Mouse (Mus musculus) layer of hippocampus, adult 2 months (tissue): ENCODE data around the gene Cmtm8. TPM values are rescaled to one million over a fixed set of nuclear protein-coding genes. Genes with fewer than 3 reads are reported as not detected.
A peak's percentile ranks its signal among the peaks of the same experiment; 100 is the strongest.

Experiments used
- DNase-seq, 2 experiments: peaks; one replicate each; pipeline ENCODE4 v3.0.0; 2022; ENCODE audit warnings: low spot score in 2 of 2
- H3K27ac ChIP-seq: fragments of 200-600 bp; 2 replicates; pipeline ENCODE4 v1.8.1; 2022
- H3K4me3 ChIP-seq: fragments of 200-600 bp; 2 replicates; pipeline ENCODE4 v1.8.1; 2022; ENCODE audit warnings: mild to moderate bottlenecking
- CTCF ChIP-seq: fragments of 200-600 bp; conservative IDR thresholded peaks from 2 replicates; pipeline ENCODE4 v1.8.1; 2022; ENCODE audit warnings: antibody characterized with exemption, mild to moderate bottlenecking, moderate library complexity
- total RNA-seq, 2 experiments: library from RNA; stranded (reverse); gene quantifications; 2 replicates each; pipeline ENCODE4 v1.2.3; 2021

The Cmtm8 gene
- total RNA-seq, 2 experiments from 2014 or later, result 2.3 to 3.1 TPM

DNA sequence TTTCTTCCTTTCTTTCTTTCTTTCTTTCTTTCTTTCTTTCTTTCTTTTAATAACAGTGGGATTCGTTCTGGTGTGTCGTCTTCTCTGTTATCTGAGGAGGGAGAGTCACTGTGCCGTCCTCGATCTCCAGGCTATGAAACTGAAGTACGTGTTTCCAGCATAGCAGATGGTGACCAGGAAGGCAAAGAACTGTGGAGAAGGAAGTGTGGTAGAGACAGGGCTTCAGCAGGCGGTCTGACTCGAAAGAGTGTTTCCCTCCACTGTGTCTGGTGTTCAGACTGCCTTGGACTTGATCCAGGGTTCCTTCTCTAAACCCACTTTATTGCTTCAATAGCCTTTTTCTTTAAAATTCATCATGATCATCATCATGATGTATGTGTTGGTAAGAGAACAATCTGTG, 54.4 kb downstream of the Cmtm8 start:
- DNase-seq, result peak in 1 of 2 experiments; percentile 9
- Histone ChIP-seq H3K4me3 (no peak overlapping the region), H3K27ac (no peak overlapping the region; the same call in 1 of the 2 replicates)
- no peak for TF ChIP-seq CTCF

DNA sequence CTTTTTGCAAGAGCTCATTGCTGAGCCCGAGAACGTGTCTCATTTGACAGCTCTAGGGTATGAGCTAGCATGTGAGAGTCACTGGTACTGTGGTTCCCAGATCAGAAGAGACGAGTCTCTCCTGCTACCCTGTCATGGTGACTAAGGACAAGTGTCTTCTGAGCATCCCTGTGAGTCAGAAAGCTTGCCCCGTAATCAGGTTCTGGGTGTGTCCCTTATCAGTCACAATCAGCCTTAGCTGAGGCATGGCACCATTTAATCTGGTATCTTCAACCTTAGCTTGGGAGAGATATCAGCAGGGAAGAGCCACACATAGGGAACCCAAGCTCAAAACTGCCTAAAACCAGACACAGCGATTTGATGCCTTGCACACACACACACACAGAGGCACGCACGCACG, 55.3 kb downstream of the Cmtm8 start:
- Histone ChIP-seq H3K27ac (peak overlapping the region; percentile 46; the same call in 1 of the 2 replicates), H3K4me3 (no peak overlapping the region)
- no peak for DNase-seq
- no peak for TF ChIP-seq CTCF

DNA sequence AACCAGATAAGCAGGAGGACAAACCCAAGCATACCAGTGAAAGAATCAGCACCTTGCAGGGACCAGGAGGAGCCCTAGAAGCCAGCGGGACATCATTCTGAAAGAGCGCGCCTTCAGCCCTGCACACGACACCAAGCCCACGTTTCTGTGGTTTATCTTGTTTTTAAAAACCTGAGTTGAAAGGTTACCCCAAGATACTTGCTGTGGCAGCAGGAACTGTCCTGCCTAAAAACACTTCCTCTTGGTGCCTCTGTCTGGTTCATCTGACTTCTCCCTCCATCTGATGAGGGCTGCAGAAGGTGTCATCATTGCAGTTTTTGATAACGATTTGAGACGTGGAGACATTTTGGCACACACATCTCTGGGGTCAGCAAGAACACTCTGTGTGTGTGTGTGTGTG, 56.2 kb downstream of the Cmtm8 start:
- Histone ChIP-seq H3K27ac (0 out of 2 replicates have a peak overlapping the region, but pooled peaks have one; percentile 43), H3K4me3 (no peak overlapping the region)
- no peak for DNase-seq
- no peak for TF ChIP-seq CTCF

DNA sequence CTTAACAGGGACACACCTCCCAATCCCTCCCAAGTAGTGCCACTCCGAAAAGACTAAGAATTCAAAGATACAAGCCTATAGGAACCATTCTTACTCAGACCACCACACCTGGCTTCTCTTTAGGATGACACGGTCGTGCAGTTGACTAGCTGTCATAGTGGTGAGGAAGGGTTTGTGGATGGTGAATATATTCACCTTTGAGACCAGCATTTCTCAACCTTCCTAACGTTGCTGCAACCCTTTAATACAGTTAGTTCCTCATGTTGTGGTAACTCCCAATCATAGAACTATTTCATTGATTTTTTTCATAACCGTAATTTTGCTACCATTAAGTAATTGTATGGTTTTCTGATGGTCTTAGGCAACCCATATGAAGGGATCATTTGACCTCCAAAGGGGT, 56.8 kb downstream of the Cmtm8 start:
- Histone ChIP-seq H3K4me3 (no peak overlapping the region), H3K27ac (0 out of 2 replicates have a peak overlapping the region, but pooled peaks have one; percentile 43)
- no peak for DNase-seq
- no peak for TF ChIP-seq CTCF

DNA sequence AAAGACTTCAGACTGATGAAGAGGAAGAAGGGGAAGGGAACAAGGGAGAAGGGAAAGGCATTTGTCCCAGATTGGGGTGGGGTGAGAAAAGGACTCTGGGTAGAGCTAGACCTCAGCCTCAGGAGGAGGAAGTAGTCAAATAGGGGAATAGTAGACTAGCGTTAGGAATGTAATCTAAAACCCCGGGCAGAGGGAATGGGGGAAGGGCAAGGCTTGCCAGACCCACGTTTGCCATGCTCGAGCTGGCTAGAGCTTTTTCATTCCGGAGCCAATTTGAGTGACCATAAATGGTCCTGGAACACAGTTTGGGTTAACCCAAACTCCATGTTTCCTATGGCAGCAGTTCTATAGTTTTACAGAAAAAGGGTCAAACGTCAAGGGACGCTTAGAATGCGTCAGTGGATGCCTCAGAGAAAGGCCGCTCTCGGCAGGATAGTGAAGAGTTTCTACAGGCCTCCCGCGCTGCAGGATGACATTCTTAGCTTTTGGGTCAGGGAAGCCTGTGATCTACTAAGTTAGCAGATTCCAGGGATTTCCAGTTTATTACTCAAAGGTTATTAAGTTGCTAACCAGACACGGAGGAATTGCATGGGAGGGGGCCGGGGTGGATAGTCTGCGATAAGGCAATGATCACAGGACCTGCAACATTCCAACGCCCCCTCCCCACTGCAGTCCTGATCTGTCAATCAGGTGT, 58.4 kb downstream of the Cmtm8 start:
- no peak for DNase-seq
- no peak for TF ChIP-seq CTCF
- Histone ChIP-seq H3K27ac (no peak overlapping the region), H3K4me3 (no peak overlapping the region)

DNA sequence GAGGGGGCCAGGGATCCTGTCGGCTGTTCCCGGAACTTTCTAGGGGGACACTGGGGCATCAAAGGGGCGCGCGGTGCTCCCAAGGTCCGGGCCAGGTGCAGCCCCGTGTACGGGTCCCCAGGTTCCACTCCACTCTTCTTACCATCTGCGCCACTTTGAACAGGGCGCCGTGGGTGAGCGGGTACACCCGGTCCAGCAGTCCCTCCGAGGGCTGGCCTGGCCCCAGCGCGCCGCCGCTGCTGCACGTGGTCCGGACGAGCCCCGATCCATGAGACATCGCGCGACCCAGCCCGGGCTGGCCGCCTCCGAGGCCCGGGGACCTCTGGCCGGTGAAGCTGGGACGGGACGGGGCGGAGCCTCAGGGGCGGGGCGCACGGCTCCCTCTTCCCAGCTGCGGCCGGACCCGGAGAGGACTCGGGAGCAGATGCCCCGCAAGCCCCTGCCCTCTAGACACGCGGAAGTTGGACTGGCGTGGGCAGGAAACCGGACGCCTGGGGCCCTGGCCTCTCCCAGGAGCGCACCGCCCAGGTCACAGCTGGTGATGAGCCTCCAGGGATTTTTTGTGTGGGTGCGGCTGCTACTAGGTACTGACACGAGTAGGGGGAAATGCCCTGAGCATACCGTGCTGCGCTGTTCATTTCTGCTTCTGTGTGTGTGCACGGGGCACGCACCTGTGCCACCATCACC, 62.3 kb downstream of the Cmtm8 start, which contains the start of gene Cmtm7:
TSS of gene Cmtm7 (minus strand) at position 331 of the 687 bp plus-strand sequence.
- TF ChIP-seq CTCF, result no peak; the same call in 1 of the 2 replicates
- Histone ChIP-seq H3K27ac (peak within 1 kb of the TSS; percentile 57; the same call in 1 of the 2 replicates), H3K4me3 (peak within 1 kb of the TSS; percentile 57)
- DNase-seq, result no peak

DNA sequence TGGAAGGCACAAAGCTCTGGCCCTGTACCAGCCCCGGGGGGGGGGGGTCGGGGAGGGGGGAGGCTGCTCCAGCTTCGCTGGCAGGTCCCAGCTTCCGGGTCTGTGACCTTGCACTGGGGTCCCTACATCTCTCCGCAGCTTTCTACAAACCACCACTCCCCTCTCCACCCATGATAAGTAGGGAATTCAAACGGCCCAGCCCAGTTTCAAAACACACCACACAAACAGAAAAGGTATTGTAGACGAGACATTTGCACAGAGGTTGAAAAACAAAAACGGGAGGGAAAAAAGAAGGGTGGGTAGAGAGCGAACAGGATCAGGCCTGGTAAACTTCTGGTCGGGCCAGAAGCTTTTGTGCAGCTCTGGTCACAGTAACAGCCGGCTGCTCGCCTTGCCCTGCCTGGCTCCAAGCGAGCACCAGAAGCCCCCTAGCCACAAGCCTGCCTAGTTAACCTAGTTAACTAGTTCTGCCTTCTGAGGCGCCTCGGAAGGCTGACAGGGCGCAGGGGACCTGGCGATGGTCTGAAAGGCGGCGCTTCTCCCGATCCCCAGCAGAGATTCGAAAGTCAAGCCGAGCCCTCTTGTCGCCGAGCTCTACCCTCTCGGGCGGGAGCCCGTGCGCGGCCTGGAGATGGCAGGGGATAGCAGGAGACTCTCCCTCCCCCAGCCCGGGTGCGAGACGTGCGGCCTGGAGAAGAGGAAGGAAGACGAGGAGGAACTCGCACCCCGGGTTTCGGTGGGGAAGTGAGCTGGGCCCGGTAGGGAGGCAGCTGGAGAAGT, 63.0 kb downstream of the Cmtm8 start:
- H3K4me3 ChIP-seq, result peak overlapping the region; percentile 57
- DNase-seq, result no peak
- H3K27ac ChIP-seq, result peak overlapping the region; percentile 57; the same call in 1 of the 2 replicates
- TF ChIP-seq CTCF, result no peak

DNA sequence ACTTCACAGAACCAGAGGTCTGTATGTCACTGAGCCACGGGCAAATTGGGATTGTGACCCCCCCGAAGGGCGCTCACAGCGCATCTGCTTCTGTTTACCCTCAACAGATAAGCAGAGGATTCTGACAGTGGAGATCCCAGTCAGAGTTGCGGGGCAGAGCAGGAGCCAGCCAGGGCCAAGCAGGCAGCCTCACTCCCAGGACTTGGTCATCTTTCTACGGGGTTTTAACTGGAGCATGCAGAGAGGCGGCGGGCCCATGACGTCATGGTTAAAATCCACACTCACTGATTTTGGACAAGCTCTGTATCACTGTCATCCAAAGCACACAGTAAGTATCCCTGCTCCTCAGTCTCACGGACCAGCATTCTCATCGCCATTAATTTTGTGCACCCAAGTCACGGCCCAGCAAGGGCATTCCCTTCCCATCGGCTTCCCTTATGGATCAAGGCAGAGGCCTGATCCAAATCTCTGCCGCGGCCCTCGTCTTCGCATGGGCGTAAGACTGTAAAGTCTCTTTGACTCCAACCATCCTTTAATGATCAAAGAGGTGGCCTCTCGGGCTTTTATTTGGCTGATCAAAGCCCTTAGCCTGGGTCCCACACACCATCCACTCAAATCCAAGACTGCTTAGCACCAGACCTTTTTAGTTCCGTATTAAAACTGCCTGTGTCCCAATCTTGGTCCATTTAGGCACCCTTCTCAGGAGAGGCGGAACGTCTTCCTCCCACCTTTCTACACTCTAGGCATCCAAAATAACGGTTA, 63.8 kb downstream of the Cmtm8 start:
- no peak for TF ChIP-seq CTCF
- no peak for DNase-seq
- peak overlapping the region; percentile 57; the same call in 1 of the 2 replicates for H3K27ac ChIP-seq
- no peak overlapping the region; the same call in 1 of the 2 replicates for H3K4me3 ChIP-seq

DNA sequence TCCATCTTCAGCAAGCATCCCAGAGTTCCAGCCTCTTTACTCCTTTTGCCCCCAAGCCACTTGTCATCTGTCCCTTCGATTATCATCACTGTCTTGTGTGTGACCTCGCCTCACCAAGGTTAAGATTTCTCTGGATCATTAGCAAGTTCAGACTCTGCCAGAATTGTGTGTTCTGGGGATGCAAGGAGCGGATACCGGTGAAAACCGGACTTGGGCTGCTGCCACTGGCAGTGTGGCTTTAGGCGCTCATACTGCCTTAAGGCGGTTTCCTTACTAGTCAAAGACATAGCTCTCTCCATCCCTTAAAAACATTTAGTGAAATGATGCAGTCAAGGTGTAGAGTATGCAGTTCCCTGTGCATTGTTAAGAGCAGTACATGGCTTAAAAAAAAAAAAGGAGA, 65.1 kb downstream of the Cmtm8 start:
- DNase-seq, result no peak
- Histone ChIP-seq H3K4me3 (no peak overlapping the region), H3K27ac (no peak overlapping the region)
- no peak for TF ChIP-seq CTCF

DNA sequence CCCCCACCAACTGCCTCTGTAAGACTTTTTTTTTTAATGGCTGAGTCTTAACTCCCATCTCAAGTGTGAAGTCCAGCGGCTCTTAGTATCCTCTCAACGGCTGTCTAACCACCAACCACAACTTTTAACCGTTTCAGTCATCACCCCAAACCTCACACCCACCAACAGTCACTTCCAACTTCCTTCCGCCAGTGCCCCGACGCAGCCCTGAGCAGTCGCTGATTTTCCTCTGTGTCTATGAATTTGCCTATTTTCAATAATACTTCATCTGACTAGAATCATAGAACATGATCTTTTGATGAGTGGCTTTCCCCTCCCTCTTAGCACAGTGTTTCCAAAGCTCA, 65.9 kb downstream of the Cmtm8 start:
- no peak for TF ChIP-seq CTCF

DNA sequence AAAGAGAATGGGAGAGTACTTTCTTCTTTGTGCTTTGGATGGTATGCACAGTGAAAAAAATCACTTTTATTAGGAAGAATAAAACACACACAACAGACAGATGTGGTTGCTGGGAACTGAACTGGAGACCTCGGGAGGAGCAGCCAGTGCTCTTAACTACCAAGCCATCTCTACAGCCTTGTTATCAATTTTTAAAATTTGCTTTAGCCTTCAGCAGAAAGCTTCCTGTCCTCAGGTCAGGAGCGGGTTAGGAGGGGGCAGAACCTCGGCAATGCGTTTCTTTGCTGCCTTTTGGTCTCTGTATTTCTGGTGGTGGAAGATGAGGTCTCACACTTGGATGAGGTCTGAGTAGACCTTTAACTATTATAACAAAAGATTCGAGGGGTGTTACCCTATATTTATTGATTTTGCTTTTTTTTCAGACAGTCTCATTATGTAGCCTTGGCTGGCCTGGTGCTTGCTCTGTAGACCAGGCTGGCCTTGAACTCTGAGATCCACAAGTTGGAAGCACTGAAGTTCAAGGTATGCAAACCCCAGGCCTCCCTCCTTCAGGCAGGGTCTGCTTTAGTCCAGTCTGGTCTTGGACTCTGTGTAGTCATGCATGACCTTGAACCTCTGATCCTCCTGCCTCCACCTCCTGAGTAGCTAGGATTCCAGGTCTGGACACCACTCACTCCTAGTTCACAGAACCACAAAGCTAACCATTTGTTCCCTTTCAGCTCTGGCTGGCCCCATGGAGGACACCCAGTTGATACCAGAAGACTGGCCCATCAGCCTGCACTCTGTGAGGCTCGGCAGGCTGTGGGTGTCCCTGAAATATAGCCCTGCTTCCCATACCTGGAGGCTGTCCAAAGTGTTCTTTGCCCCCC, 66.5 kb downstream of the Cmtm8 start:
- H3K27ac ChIP-seq, result no peak overlapping the region
- no peak for TF ChIP-seq CTCF
- no peak overlapping the region for H3K4me3 ChIP-seq
- no peak for DNase-seq

More for the DNA sequence above, 65.9 kb downstream of the Cmtm8 start:
- H3K27ac ChIP-seq, result no peak overlapping the region
- no peak for DNase-seq
- no peak overlapping the region for H3K4me3 ChIP-seq

DNA sequence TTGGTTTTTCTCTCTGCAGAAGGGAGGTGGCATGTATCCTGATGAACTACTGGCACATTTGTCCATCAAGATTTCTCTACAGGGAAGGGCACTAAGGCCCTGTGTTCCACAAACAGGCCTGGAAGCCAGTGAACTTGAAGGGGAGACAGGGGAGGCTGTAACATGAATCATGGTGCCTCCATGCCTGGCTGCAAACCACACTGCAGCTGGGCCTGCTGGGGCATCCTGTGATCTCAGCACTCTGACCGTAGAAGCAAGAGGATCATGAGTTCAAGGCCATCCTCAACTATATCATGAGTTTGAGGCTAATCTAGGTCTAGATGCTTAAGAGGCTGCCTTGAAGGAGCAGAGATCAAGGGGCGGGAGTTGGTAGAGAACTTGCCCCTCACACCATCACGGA, 67.6 kb downstream of the Cmtm8 start:
- DNase-seq, result no peak
- no peak for TF ChIP-seq CTCF
- H3K27ac ChIP-seq, result no peak overlapping the region
- no peak overlapping the region for H3K4me3 ChIP-seq
